Mouse (Mus musculus): Measurements from ENCODE around the gene Klf13.

Klf13 gene

GRCm38 (mm10) chr7:63938914-63939396 is at the start of gene Klf13:
TSS of gene Klf13 (minus strand) at chr7:63938915.
- DNase-seq = peak; percentile 100

- DNase-seq = peak; percentile 74
Measured at GRCm38 (mm10) chr7:63988391-63988790, 49.7 kb upstream of the Klf13 start.

GRCm38 (mm10) chr7:63986407-63987182 is 47.9 kb upstream of the Klf13 start:
- peak; percentile 93 for DNase-seq

- peak; percentile 27 for DNase-seq
Measured at GRCm38 (mm10) chr7:63985696-63986406, 47.1 kb upstream of the Klf13 start.

DNA sequence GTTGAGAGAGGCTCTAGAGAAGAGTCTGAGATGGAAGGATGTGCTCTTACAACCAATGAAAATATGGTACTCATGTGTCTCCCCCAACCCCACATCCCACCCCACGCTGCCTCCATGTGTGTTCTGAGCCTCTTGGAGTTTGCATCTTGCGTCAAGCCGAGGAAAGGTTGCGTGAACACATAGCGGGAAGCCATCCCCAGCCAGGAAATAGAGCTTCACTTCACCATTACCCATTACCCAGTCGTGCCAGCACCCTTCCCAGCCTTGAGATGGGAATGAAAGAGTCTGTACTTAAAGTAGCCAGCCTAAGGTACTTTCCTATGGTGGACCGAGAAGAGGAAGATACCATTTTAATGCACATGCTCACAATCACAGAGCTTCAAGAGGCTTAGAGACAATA is 46.6 kb upstream of the Klf13 start:
- peak; percentile 74 for DNase-seq

DNA sequence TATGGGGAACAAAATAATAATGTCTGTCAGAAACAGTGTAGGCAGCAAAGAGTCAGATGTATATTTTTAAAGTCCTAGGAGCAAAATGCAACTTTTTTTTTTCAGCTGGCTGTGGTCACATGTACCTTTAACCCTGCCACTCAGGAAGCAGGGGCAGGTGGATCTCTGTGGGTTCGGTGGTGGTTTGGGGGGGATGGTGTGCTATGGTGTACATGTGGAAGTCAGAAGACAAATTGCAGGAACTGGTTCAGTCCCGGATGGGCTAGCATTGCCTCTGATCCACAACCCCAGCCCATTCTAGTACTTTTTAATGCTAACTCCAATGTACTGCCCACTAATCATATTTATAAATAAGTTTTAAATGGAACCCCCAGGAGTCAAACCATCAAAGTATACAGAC is 45.6 kb upstream of the Klf13 start:
- peak; percentile 83 for DNase-seq

- DNase-seq = peak; percentile 75
Measured at GRCm38 (mm10) chr7:63977631-63978030, 38.9 kb upstream of the Klf13 start.

- DNase-seq = peak; percentile 57
Measured at GRCm38 (mm10) chr7:63970986-63971385, 32.3 kb upstream of the Klf13 start.

GRCm38 (mm10) chr7:63969941-63970340 is 31.2 kb upstream of the Klf13 start:
- DNase-seq = peak; percentile 77

DNA sequence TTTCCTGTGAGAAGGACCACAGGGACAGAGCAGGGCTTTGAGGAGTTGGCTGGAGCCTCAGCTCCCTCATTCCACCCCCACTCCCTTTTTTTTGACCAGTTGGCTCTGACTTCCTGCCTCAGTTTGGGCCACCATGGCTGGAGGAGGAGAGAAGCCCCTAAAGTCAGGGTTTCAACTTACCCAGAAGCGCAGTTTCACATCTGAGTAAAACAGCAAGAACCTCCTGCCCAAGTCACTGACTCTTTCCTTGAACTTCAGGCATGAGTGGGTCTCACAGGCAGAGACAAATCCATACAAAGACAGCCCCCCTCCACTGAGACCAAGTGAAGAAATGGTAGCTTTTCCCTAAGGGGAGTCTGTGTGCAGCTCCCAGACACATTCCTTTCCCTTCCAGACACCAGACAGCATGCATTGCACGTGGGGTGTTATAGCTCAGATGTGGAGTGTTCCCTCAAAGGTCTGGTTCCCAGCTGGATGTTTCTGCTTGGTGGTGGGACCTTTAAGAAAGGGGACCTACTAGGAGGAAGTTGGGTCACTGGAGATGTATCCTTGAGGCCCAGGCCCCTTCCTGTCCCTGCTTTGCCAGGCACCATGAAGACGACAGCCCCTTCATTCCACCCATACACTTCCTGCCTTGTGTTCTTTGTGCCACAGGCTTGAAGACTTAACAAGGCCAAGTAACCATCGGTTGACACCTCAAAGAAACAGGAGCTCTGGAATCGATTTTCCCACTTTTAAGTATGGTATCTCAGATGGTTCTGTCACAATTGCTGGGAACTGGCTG is 27.1 kb upstream of the Klf13 start:
- DNase-seq = peak; percentile 85

DNA sequence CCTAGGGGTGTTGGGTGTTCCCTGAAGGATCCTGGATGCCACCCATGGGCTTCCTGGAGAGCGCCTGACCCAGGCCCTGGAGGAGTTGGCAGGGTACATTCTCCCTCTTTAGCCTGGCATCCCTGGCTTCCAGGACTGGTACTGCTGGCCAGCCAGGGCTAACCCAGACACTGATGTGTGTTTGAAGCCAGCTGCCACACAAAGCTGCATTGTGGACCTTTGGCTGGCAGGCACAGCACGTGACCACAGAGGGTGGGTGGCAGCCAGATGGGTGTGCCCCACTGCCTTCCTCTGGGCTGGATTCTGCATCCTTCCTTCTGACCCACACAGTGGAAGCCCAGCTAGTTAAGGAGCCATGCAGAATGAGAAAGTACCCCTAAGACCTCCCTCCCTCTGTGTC is 26.4 kb upstream of the Klf13 start:
- peak; percentile 99 for DNase-seq

- DNase-seq = peak; percentile 79
Measured at GRCm38 (mm10) chr7:63964121-63964520, 25.4 kb upstream of the Klf13 start.

GRCm38 (mm10) chr7:63963632-63964031 is 24.9 kb upstream of the Klf13 start:
- peak; percentile 71 for DNase-seq

DNA sequence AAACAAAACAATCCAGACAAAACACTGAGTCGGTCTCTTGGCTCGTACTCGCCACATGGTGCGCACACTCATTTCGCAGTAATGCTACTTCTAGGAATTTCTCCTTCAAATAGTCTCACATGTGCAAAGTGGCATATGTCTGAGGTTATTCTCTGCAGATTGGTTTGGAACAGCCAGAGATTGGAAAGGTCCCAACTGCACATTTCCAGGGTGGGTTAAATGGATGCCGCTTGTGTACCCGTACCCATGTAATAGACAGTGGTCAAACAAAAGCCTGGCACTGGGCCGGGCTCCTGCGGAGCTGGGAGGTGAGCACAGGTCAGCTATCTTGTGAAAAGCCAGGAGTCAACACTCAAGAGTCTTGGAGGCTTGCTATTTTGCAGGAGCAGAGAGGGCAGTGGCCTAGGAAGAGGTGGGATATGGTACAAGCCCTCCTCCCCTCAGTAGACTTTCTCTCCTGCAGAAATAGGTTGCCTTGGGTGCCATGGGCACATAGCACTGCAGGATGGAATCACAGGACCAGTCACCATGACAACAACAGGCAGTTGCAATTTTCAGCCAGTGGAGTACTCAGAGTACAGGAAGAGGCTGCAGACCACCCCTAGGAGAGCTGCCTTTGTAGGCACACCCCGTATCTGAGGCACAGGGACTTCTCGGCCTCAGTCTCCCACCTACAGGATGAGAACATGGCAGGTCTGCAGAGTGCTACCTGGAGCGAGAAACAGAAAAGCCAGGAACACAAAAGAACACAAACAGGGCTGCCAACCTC is 19.3 kb upstream of the Klf13 start:
- peak; percentile 74 for DNase-seq

- DNase-seq = peak; percentile 88
Measured at GRCm38 (mm10) chr7:63956981-63957713, 18.4 kb upstream of the Klf13 start.

- DNase-seq = no peak
Measured at GRCm38 (mm10) chr7:63956138-63956823, 17.6 kb upstream of the Klf13 start.

GRCm38 (mm10) chr7:63955440-63955839 is 16.7 kb upstream of the Klf13 start:
- no peak for DNase-seq

DNA sequence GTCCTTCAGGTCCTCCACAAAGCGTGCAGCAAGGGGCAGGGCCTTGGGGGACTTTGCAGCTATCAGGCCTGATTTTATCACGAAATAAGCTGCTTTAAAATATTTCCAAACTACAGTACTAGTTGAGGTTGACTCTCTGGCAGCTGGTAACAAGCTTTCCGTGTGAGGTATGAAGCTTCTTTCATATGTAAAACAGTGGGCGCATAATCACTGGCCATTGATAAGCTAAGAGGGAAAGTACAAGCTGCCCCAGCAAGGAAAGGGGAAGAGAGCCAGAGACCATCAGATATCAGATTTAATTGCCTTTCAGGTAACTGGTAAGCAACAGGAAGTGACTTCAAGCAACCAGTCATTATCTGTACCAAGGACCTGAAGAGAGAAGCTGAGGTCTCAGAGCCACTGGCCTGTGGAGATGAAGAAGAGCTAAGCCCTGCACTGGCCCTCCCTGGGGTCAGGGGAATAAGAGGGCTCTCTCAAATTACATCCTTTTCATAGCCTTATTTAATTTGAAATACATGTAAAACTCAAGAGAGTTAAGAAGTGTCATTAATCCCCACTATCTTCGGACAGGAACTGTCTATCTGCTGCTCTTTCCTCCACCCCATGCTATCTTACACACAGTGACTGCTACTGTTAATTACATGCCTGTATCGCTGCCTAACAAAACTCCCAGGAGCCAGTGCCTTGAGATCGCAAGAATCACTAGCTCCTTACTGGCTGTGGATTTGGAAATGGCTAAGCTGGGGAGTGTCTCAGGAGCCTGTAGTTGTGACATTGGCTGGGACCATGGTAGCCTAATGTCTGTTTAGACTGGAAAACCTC is 13.6 kb upstream of the Klf13 start:
- DNase-seq = no peak

- DNase-seq = peak; percentile 76
Measured at GRCm38 (mm10) chr7:63950931-63951607, 12.4 kb upstream of the Klf13 start.

- no peak for DNase-seq
Measured at GRCm38 (mm10) chr7:63949176-63949575, 10.5 kb upstream of the Klf13 start.

Data from heart, adult 11 months (tissue).